Mouse (Mus musculus) midbrain, postnatal 0 days (tissue): ENCODE data around the gene Ltbr. TPM values are rescaled to one million over a fixed set of nuclear protein-coding genes. Genes with fewer than 3 reads are reported as not detected.

ENCODE experiments used
- ATAC-seq: fragments of 200-750 bp; cut with Nextera tagmentation; 2 replicates; pipeline ENCODE4 v1.8.0; 2017; ENCODE audit warnings: moderate number of reproducible peaks, mild to moderate bottlenecking, moderate TSS enrichment, moderate library complexity; ENCODE audit not compliant: low FRiP score
- DNase-seq: peaks from one replicate; pipeline ENCODE4 v3.0.0-alpha.2; 2015; ENCODE audit warnings: low spot score
- H3K27ac ChIP-seq: fragments of 300-500 bp; sonication (generic); 2 replicates; pipeline ENCODE4 v1.5.1; 2014; ENCODE audit warnings: low read depth, mild to moderate bottlenecking, low read length, mixed read lengths
- H3K27me3 ChIP-seq: fragments of 300-500 bp; sonication (generic); 2 replicates; pipeline ENCODE4 v1.6.1; 2014; ENCODE audit warnings: low read length, control low read depth, mixed read lengths; ENCODE audit not compliant: insufficient read depth
- H3K36me3 ChIP-seq: fragments of 300-500 bp; sonication (generic); 2 replicates; pipeline ENCODE4 v1.6.1; 2014; ENCODE audit warnings: low read length, control low read depth, mixed read lengths; ENCODE audit not compliant: insufficient read depth
- H3K4me1 ChIP-seq: fragments of 300-500 bp; sonication (generic); 2 replicates; pipeline ENCODE4 v1.6.1; 2014; ENCODE audit warnings: mild to moderate bottlenecking, control low read depth, antibody characterized with exemption, low read length, mixed read lengths; ENCODE audit not compliant: insufficient read depth
- H3K4me2 ChIP-seq: fragments of 300-500 bp; sonication (generic); 2 replicates; pipeline ENCODE4 v1.6.1; 2014; ENCODE audit warnings: low read depth, mild to moderate bottlenecking, low read length, mixed read lengths; ENCODE audit not compliant: poor library complexity, severe bottlenecking
- H3K4me3 ChIP-seq: fragments of 300-500 bp; sonication (generic); 2 replicates; pipeline ENCODE4 v1.5.1; 2014; ENCODE audit warnings: low read depth, mild to moderate bottlenecking, low read length, moderate library complexity
- H3K9ac ChIP-seq: fragments of 300-500 bp; sonication (generic); replicated peaks from 2 replicates; pipeline ENCODE4 v1.6.1; 2014; ENCODE audit warnings: mild to moderate bottlenecking, low read length, moderate library complexity, mixed read lengths; ENCODE audit not compliant: poor library complexity, severe bottlenecking
- H3K9me3 ChIP-seq: fragments of 300-500 bp; sonication (generic); 2 replicates; pipeline ENCODE4 v1.6.1; 2016; ENCODE audit warnings: low read length, control low read depth
- CTCF ChIP-seq: IDR thresholded peaks from 2 replicates; pipeline ENCODE4 v1.5.1; 2016; ENCODE audit warnings: antibody characterized with exemption, mild to moderate bottlenecking
- WGBS: fragments of 180-500 bp; shearing (Covaris S2); extraction: QIAGEN DNeasy Blood & Tissue Kit; methylation state at CpG from one replicate; pipeline ENCODE4 v1.1.7; 2014; 5-methylcytosine and 5-hydroxymethylcytosine counted together
- polyA plus RNA-seq: library from polyadenylated mRNA; unstranded; fragments of >200 nt; fragmentation: Nextera tagmentation; extraction: Ambion mirVana; gene quantifications from 2 replicates; pipeline ENCODE4 v1.2.1, GENCODE M21; 2015
- total RNA-seq: library from RNA; depleted of rRNA; stranded (reverse); fragments of >200 nt; gene quantifications from 2 replicates; pipeline ENCODE4 v1.2.3, GENCODE M21; 2014

The Ltbr gene
- total and polyA plus RNA-seq, 2 experiments from 2014 or later = 14.5 to 24.4 TPM

- Histone ChIP-seq H3K27ac (no peak overlapping the region), H3K4me3 (no peak overlapping the region), H3K27me3 (no peaks in the 10 kb centered on the region), H3K9me3 (no peaks in the 10 kb centered on the region), H3K4me2 (no peak overlapping the region), H3K9ac (no peak overlapping the region), H3K36me3 (no peaks in the 10 kb centered on the region), H3K4me1 (peaks cover 12% of the 10 kb centered on the region; the same call in 1 of the 2 replicates)
- no peak for TF ChIP-seq CTCF
- ATAC-seq = no peak
- DNase-seq = no peak
- WGBS = 95% methylated on average over 15 of the region's 15 CpGs
Observed at GRCm38 (mm10) chr6:125357334-125357733, 43.6 kb upstream of the Ltbr start.

- H3K27me3 ChIP-seq = no peaks in the 10 kb centered on the region
- TF ChIP-seq CTCF = no peak
- no peak overlapping the region for H3K27ac ChIP-seq
- WGBS = 53% methylated on average over 8 of the region's 8 CpGs
- no peak overlapping the region for H3K4me3 ChIP-seq
- no peak overlapping the region for H3K9ac ChIP-seq
- H3K9me3 ChIP-seq = no peaks in the 10 kb centered on the region
- H3K4me1 ChIP-seq = peaks cover 7% of the 10 kb centered on the region; the same call in 1 of the 2 replicates
- no peak overlapping the region for H3K4me2 ChIP-seq
- DNase-seq (no peak), ATAC-seq (no peak)
- H3K36me3 ChIP-seq = no peaks in the 10 kb centered on the region
Observed at GRCm38 (mm10) chr6:125356264-125356663, 42.6 kb upstream of the Ltbr start.

- WGBS = 5% methylated on average over 10 of the region's 10 CpGs
- Histone ChIP-seq H3K9ac (no peak overlapping the region), H3K27ac (no peak overlapping the region), H3K4me1 (peaks cover 6% of the 10 kb centered on the region; the same call in 1 of the 2 replicates), H3K36me3 (no peaks in the 10 kb centered on the region), H3K4me2 (peak overlapping the region; percentile 26), H3K4me3 (no peak overlapping the region), H3K9me3 (no peaks in the 10 kb centered on the region), H3K27me3 (0 out of 2 replicates have a peak, but pooled peaks cover under 1% of the 10 kb centered on the region)
- ATAC-seq = no peak
- DNase-seq = no peak
- no peak for TF ChIP-seq CTCF
Observed at GRCm38 (mm10) chr6:125355197-125355741, 41.6 kb upstream of the Ltbr start.

- Histone ChIP-seq H3K27ac (no peak overlapping the region), H3K4me1 (peaks cover 6% of the 10 kb centered on the region; the same call in 1 of the 2 replicates), H3K4me3 (no peak overlapping the region), H3K36me3 (no peaks in the 10 kb centered on the region), H3K27me3 (peaks cover 7% of the 10 kb centered on the region; the same call in 1 of the 2 replicates), H3K9me3 (no peaks in the 10 kb centered on the region), H3K9ac (no peak overlapping the region), H3K4me2 (peak overlapping the region; percentile 26; the same call in 1 of the 2 replicates)
- TF ChIP-seq CTCF = no peak
- WGBS = 22% methylated on average over 13 of the region's 14 CpGs
- no peak for DNase-seq
- no peak for ATAC-seq
Observed at GRCm38 (mm10) chr6:125354352-125355151, 40.9 kb upstream of the Ltbr start.

- no peak for DNase-seq
- peaks cover 7% of the 10 kb centered on the region; the same call in 1 of the 2 replicates for H3K27me3 ChIP-seq
- H3K4me1 ChIP-seq = peaks cover 6% of the 10 kb centered on the region; the same call in 1 of the 2 replicates
- H3K9ac ChIP-seq = no peak overlapping the region
- H3K9me3 ChIP-seq = no peaks in the 10 kb centered on the region
- no peaks in the 10 kb centered on the region for H3K36me3 ChIP-seq
- H3K27ac ChIP-seq = no peak overlapping the region
- WGBS = 88% methylated on average over 4 of the region's 4 CpGs
- no peak for TF ChIP-seq CTCF
- no peak overlapping the region for H3K4me3 ChIP-seq
- ATAC-seq = no peak
- H3K4me2 ChIP-seq = no peak overlapping the region
Observed at GRCm38 (mm10) chr6:125353655-125354054, 40.0 kb upstream of the Ltbr start.

GRCm38 (mm10) chr6:125353221-125353620 is 39.5 kb upstream of the Ltbr start:
- Histone ChIP-seq H3K27me3 (peaks cover 7% of the 10 kb centered on the region; the same call in 1 of the 2 replicates), H3K9ac (no peak overlapping the region), H3K27ac (no peak overlapping the region), H3K4me3 (no peak overlapping the region), H3K36me3 (no peaks in the 10 kb centered on the region), H3K4me2 (no peak overlapping the region), H3K4me1 (peaks cover 6% of the 10 kb centered on the region; the same call in 1 of the 2 replicates), H3K9me3 (no peaks in the 10 kb centered on the region)
- ATAC-seq (no peak), DNase-seq (no peak)
- WGBS = 85% methylated on average over 11 of the region's 11 CpGs
- TF ChIP-seq CTCF = no peak
